Mouse (Mus musculus): ENCODE measurements around the gene Fsip1.

DNA sequence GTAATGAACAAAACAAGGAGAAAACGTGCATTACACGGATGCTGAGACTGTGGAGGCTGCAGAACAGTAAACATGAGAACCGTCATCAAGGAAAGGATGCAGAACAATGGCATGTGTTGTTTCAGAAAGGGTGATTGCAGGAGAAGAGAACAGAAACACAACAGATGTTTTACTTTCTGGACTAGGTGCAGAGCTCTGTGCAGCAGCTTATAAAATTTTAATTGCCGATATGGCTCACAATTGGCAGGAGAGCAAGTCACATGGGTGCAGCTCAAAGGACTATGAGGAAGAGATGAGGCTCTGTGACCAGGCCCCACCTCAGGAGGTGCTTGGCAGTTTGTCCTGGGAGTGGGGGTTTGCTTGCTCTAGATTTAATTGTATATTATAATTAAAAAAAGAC, 157.7 kb downstream of the Fsip1 start:
- no peak for TF ChIP-seq POLR2A (IDR thresholded peaks at IDR 0.05; ENCODE audit: control insufficient read depth, low read depth, low read length)
- TF ChIP-seq CTCF (IDR thresholded peaks at IDR 0.05; ENCODE audit: control insufficient read depth, insufficient read depth, insufficient replicate concordance, low read depth, low read length): no peak

Data from testis, adult 2 months (tissue).